Mouse (Mus musculus) layer of hippocampus, adult 8-10 months (tissue): ENCODE measurements around the gene Pnkp. TPM values are rescaled to one million over a fixed set of nuclear protein-coding genes. Genes with fewer than 3 reads are reported as not detected.
"Not testable (repeated sequence)": the region's sequence is repeated elsewhere in the genome, so short reads cannot be mapped to it uniquely, and the experiment has no call there.

Source experiments
- DNase-seq, 2 experiments: peaks; one replicate each; pipeline ENCODE4 v3.0.0; 2022; ENCODE audit warnings: low spot score in 2 of 2
- total RNA-seq, 4 experiments: library from RNA; stranded (reverse); gene quantifications; 2 replicates each; pipeline ENCODE4 v1.2.4; 2022

Pnkp gene
- total RNA-seq, 4 experiments from 2014 or later: 29.8 to 37.7 (median 32.4) TPM

- no peak for DNase-seq
Measured at GRCm38 (mm10) chr7:44868919-44869696, 12.2 kb downstream of the Pnkp start.

GRCm38 (mm10) chr7:44869697-44870528, 13.0 kb downstream of the Pnkp start, which contains the start of gene Ptov1:
TSS of gene Ptov1 (minus strand) at chr7:44869788.
- peak; percentile 96 to 98 for DNase-seq

DNA sequence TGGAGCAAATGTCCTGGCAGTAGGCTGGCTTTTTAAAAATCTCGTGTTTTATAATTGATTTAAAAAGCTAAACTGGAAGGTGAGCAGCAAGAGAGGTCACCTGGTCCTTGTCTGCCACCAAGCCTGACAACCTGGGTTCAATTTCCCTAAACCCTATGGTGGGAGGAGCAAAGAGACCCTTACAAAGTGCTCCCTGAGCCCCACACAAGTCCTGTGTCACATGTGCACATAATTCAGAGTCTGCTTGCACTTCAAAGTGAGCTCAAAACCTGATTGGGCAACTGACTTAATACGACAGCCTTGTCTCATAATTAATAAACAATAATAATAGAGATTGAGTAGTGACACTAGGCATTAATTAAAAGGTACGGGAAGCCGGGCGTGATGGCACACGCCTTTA, 13.7 kb downstream of the Pnkp start:
- DNase-seq: no peak

- no peak for DNase-seq
Measured at GRCm38 (mm10) chr7:44871181-44871580, 14.2 kb downstream of the Pnkp start.

GRCm38 (mm10) chr7:44871774-44872173, 14.8 kb downstream of the Pnkp start:
- not testable (repeated sequence) for DNase-seq

DNA sequence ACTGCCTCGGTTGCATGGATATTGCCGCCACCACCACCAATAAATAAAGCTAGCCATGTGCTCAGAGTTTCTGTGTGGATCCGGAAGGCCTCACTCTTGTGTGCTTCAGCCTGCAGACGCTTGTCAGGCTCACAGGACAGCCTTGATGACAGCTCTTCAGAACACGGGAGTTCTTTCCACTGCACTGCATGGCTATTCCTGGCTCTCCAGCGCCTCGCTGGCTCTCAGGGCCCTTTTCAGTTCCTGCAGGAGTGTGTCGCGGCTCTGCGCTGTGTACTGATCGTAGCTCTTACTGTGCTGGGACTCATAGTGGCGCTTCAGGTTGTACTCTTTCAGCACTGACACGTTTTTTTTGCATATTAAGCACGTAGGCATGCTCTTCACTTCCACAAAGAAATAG, 20.9 kb downstream of the Pnkp start:
- DNase-seq: no peak

GRCm38 (mm10) chr7:44883036-44883435, 26.1 kb downstream of the Pnkp start:
- no peak for DNase-seq

GRCm38 (mm10) chr7:44884637-44885036, 27.7 kb downstream of the Pnkp start:
- no peak for DNase-seq

DNA sequence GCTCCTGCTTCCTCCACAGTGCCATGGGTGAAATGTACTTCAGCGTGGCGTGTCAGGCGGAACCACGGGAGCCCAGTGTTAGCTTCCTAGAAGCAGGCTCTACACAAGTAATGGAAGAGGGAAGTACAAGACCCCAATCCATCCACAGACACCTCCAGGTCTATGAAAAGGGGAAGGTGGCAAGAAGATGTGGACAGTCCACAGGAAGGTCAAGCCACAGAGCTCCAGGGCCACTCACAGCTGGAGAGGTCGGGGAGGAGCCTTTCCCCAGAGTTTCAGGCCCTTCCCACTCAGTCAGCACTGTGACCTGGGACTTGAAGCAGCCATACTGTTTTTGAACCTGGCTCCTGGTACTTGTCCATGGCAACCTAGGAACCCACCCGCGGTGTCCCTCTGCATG, 30.0 kb downstream of the Pnkp start:
- no peak for DNase-seq

DNA sequence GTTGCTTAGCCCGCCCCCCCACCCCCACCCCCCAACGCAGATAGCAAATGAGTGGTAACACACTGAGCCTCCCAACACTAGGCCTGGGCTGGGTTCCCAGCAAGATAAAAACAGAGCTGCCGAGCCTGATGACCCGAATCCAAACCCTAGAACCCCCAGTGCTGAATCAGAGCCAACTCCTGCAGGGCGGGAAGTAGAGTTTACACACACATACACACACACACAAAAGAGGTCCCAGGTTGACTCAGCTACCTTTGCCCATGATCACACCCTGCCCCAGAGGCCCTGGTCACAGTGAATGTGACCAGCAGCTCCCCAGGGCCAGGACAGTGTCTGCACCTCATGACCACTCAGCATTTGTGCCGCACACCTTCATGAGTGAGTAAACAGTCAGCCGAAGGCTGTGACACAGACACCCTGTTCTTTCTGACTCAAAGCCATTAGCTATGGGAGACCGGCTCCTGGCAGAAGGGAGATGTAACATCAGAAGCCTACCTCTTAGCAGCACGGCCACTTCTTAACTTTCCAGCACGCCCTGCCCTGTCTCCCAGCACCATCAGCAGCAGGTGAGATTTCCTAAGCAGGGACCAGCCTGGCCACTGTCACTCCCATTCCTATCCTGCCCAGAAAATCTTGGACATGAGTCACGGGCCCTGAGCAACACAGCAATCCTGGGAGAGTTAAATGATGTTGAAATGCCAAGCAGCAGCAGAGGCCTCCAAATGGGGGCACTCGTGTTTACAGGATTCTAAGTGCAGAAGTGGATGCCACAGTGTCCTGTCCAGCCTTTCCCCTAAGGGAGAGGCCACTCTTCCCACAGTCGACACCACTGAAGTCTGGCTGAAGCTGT, 31.5 kb downstream of the Pnkp start:
- DNase-seq: no peak

DNA sequence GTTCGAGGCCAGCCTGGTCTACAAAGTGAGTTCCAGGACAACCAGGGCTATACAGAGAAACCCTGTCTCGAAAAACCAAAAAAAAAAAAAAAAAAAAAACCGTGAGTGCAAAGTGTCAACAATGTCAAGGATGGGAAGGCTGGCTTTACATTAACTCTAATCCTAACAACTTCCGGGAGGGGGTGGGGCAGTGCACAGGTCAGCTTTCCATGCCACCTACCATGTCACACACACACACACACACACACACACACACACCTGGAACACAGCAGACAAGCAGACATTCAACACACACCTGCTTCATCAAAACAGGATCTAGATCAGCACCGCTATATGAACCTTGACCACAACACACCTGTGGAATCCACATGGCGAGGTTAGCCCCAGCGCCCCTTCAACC, 33.2 kb downstream of the Pnkp start:
- DNase-seq: no peak

DNA sequence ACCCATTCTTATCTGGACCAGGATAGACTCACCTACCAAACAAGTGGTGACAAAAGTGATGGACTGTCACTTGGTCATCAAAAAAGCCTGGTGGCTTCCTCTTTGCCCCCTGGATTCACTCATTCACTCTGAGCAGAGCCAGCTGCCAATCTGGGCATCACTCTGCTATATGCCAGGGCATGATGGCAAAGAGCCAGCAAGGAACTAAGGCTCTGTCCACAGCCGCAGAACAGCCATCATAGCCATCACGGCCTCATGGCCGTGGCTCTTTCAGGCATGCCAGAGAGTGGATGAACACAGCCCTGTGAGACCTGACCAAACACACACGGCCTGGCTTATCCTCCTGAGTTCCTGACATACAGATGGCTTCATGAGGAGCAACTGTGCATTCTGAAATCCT, 33.8 kb downstream of the Pnkp start:
- DNase-seq: no peak

DNA sequence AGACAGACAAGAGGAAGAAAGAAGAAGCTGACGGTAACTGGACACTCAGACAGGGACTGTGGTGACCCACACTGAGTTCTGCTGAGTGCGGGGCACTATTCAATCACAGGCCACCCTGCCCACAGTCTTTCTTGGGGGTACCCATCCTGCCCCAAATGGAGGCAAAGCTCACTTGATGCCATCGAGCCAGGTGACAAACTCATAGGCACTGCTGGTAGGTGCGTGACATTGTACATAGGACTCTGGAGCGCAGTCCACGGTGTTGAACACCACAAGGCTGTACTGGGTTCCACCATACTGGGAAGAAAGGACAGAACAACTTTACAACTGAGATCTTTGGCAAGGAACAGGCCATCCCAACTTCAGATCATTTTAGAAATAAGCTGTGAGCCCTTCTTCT, 34.7 kb downstream of the Pnkp start:
- no peak for DNase-seq

GRCm38 (mm10) chr7:44892276-44892921, 35.5 kb downstream of the Pnkp start, which contains the start of gene Med25:
TSS of gene Med25 (minus strand) at chr7:44892712.
- peak; percentile 96 to 97 for DNase-seq

- no peak for DNase-seq
Measured at GRCm38 (mm10) chr7:44893197-44893596, 36.3 kb downstream of the Pnkp start.

GRCm38 (mm10) chr7:44894175-44894574, 37.2 kb downstream of the Pnkp start:
- DNase-seq: no peak

- no peak for DNase-seq
Measured at GRCm38 (mm10) chr7:44895206-44895592, 38.3 kb downstream of the Pnkp start.

- DNase-seq: peak; percentile 94
Measured at GRCm38 (mm10) chr7:44895593-44896434, 38.9 kb downstream of the Pnkp start, which contains the start of gene Fuz. TSS of gene Fuz (plus strand) at chr7:44896079.

DNA sequence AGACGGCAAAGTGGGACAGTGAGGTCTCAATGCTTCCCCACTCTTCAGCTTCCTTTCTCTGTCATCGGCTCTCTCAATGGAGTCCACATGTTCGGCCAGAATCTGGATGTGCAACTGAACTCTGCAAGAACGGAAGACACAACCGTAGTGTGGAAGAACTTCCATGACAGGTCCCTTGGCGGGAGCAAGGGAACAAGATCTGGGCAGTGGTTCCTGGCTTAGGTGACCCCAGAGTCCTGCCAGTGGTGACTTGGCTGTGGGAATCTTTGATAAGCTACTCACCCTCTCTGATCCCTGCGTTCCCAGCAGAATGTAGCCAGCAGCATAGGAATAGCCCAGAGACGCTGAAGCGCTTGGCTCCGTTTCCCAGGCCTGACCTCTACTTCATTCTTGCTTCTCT, 39.6 kb downstream of the Pnkp start:
- DNase-seq: no peak

DNA sequence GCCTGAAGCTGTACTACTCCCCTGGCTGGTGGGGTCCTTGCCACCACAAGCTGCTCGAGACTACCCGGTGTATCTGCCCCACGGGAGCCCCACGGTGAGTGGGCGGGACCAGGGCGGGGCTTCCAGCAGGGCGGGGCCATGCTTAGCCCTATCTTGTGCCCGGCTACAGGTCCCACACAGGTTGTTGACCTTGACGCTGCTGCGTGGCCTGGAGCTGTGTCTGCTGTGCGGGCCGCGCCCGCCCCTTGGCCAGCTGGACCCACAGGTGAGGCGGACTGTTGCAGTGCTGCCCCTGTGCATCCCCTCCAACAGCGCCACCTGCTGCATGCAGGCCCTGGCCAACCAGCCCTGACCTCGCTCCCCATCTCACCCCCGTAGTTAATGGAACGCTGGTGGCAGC, 41.7 kb downstream of the Pnkp start:
- DNase-seq: no peak
